Mouse (Mus musculus): ENCODE data around the gene Chchd6. TPM values are rescaled to one million over a fixed set of nuclear protein-coding genes. Genes with fewer than 3 reads are reported as not detected.

Chchd6 gene
- polyA plus RNA-seq, 1 experiment from 2014 or later, result 54.8 TPM

DNA sequence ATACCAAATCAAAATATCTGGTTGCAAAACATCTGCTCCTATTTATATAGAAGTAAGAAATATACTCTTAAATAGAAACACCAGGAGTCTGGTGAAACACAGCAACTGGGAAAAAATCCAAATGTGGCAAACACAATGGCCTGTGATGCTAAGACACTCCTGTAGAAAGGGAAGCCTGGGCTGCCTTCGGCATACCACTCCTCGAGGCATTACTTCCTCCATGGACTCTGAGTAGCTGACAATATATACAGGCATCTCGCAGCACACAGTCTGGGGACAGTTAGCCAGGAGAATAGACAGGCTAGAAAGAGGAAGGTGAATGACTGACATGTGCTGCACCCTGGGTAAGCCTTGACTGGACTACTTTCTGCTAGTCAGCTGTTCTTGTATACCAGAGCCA, 146.7 kb downstream of the Chchd6 start:
- H3K4me2 ChIP-seq, result no peak overlapping the region
- H3K36me3 ChIP-seq, result no peaks in the 10 kb centered on the region
- 67% methylated on average over 3 of the region's 3 CpGs for WGBS
- H3K27ac ChIP-seq, result no peak overlapping the region
- no peak overlapping the region for H3K4me3 ChIP-seq (replicated peaks)
- no peaks in the 10 kb centered on the region for H3K9me3 ChIP-seq
- H3K4me1 ChIP-seq (replicated peaks), result peaks cover 12% of the 10 kb centered on the region
- no peak overlapping the region for H3K9ac ChIP-seq (replicated peaks)
- ATAC-seq (ENCODE audit: insufficient number of reproducible peaks, insufficient read depth, low FRiP score, low TSS enrichment, low read depth), result 0 out of 2 replicates have a peak, but pooled peaks have one; percentile 40
- H3K27me3 ChIP-seq, result no peaks in the 10 kb centered on the region

DNA sequence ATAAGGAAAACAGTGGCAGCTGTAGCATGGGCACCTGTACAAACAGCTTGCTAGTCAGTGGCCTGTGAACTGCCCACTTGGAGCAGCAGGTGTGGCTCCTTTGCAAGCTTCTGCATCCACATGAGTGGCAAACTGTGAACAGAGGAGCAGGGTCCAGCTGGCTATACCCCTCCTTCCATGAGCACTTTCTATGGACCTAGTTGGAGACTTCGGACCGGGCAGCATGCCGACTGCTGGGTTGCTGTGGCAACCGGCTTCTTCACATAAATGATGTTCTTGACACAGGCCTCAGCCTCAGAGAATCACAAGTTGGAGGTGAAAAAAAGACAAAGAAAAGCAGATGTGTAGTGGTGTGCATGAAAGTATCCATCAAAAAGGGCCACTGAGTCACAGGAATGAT, 154.8 kb downstream of the Chchd6 start:
- H3K27me3 ChIP-seq, result no peaks in the 10 kb centered on the region
- H3K36me3 ChIP-seq, result no peaks in the 10 kb centered on the region
- no peak overlapping the region for H3K4me3 ChIP-seq (replicated peaks)
- H3K27ac ChIP-seq, result no peak overlapping the region
- H3K9me3 ChIP-seq, result no peaks in the 10 kb centered on the region
- WGBS, result 92% methylated on average over 4 of the region's 4 CpGs
- ATAC-seq (ENCODE audit: insufficient number of reproducible peaks, insufficient read depth, low FRiP score, low TSS enrichment, low read depth), result no peak
- no peak overlapping the region for H3K9ac ChIP-seq (replicated peaks)
- no peak overlapping the region for H3K4me2 ChIP-seq
- no peaks in the 10 kb centered on the region for H3K4me1 ChIP-seq (replicated peaks)

DNA sequence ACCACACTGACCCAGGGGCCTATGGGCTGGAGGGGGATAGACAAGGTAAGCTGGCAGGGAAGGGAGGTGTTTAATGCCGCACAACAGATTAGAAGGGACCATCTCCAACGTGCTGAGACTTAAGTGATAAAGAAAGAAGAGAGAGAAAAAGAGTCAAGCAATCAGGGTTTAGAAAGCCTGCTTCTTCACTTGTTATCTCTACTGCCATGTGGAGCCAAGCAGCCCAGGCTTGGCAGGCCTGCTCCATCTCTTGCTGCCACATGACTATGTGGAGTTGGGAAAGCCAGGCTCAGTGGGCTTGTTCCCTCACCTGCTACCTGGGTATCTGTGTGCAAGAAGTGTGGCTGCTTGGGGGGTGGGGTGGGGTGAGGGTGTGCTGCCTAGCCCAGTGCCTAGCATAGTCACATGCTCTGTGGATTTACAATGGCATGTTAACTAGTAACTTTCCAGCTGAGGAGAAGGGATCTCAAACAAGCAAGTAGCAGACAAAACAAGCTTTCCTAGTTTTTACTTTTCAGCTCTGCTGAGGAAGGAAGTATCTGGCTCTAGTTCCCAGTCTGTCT, 163.5 kb downstream of the Chchd6 start:
- Histone ChIP-seq H3K9me3 (no peaks in the 10 kb centered on the region), H3K9ac (replicated peaks) (no peak overlapping the region), H3K36me3 (no peaks in the 10 kb centered on the region), H3K4me2 (no peak overlapping the region), H3K27me3 (no peaks in the 10 kb centered on the region), H3K4me3 (replicated peaks) (no peak overlapping the region), H3K4me1 (replicated peaks) (no peaks in the 10 kb centered on the region), H3K27ac (no peak overlapping the region)
- no peak for ATAC-seq (ENCODE audit: insufficient number of reproducible peaks, insufficient read depth, low FRiP score, low TSS enrichment, low read depth)
- 84% methylated on average over 2 of the region's 2 CpGs for WGBS

DNA sequence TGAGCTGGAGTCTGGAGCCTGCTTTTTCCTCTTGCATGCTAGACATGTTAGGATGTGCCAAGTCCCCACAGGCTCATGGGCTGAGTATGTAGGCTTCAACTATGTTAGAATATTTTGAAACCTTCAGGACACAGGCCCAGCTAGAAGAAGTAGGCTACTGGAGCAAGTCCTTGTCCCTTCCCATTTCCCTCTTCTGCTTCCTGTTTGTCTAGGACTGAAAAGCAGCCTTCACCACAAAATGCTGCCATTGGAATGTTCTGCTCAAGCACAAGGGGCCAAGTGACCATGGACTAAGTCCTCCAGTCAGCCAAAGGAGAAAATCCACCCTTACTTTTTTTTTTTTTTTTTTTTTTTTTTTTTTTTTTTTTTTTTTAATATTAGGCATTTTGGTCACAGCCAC, 164.7 kb downstream of the Chchd6 start:
- no peaks in the 10 kb centered on the region for H3K27me3 ChIP-seq
- no peak overlapping the region for H3K27ac ChIP-seq
- no peaks in the 10 kb centered on the region for H3K9me3 ChIP-seq
- no peak overlapping the region for H3K9ac ChIP-seq (replicated peaks)
- H3K4me1 ChIP-seq (replicated peaks), result no peaks in the 10 kb centered on the region
- no peaks in the 10 kb centered on the region for H3K36me3 ChIP-seq
- no peak for ATAC-seq (ENCODE audit: insufficient number of reproducible peaks, insufficient read depth, low FRiP score, low TSS enrichment, low read depth)
- no peak overlapping the region for H3K4me2 ChIP-seq
- no peak overlapping the region for H3K4me3 ChIP-seq (replicated peaks)

DNA sequence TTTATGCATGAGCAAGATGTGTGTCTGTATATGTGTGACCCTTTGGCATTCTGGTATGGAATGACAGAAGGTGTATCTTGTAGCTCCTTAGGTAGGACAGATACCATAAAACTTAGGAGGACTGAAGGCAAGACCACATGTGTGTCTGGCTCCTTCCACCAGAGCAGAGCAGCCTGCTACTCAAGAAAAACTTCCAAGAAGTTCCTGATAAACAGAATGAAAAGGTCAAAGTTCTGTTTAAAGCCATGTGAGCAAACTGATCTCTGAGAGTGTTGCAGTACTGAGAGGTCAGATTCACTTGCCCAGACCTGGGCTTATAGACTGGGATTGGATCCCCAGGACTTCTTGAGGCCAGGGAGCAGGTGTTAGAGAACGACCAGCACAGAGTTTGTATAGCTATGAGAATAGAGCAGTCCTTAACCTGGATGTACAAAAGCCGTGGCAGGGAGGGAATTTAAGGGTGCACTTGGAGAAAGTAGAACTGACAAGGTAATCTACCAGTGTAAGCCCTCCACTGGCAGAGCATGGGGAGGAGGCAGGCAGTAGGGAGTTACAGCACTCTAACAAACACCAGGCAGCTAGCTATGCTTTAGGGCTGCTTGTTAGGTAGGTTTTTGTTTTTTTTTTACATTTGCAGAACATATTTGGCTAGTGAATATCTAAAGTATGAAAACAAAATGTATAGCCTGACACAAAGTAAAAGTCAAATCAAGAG, 166.6 kb downstream of the Chchd6 start:
- H3K36me3 ChIP-seq, result no peaks in the 10 kb centered on the region
- H3K9me3 ChIP-seq, result no peaks in the 10 kb centered on the region
- no peaks in the 10 kb centered on the region for H3K4me1 ChIP-seq (replicated peaks)
- no peak for ATAC-seq (ENCODE audit: insufficient number of reproducible peaks, insufficient read depth, low FRiP score, low TSS enrichment, low read depth)
- no peak overlapping the region for H3K9ac ChIP-seq (replicated peaks)
- 76% methylated on average over 2 of the region's 2 CpGs for WGBS
- H3K27me3 ChIP-seq, result no peaks in the 10 kb centered on the region
- H3K27ac ChIP-seq, result no peak overlapping the region
- no peak overlapping the region for H3K4me2 ChIP-seq
- H3K4me3 ChIP-seq (replicated peaks), result no peak overlapping the region

DNA sequence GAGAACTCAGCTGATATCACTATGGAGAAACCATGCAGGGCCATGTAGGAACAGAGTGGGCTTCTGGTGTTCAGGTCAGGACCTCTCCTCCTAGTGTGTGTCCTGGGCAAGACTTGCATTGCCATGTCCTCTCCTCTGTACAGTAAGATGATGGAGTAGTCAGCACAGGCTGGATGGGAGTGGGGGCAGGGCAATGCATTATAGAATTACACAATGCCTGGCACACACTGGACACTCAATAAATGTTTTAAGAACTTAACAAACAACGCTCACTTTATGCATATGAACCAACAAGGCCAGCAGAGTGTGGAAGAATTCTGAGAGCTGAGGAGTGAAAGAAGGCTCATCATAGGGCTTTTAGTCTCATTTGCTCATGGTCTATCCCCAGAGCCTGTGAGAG, 171.0 kb downstream of the Chchd6 start:
- Histone ChIP-seq H3K4me1 (replicated peaks) (no peaks in the 10 kb centered on the region), H3K4me3 (replicated peaks) (no peak overlapping the region), H3K9me3 (no peaks in the 10 kb centered on the region), H3K4me2 (no peak overlapping the region), H3K36me3 (no peaks in the 10 kb centered on the region), H3K9ac (replicated peaks) (no peak overlapping the region), H3K27me3 (no peaks in the 10 kb centered on the region), H3K27ac (no peak overlapping the region)
- no peak for ATAC-seq (ENCODE audit: insufficient number of reproducible peaks, insufficient read depth, low FRiP score, low TSS enrichment, low read depth)
- WGBS, result 93% methylated on average over 1 of the region's 1 CpGs

DNA sequence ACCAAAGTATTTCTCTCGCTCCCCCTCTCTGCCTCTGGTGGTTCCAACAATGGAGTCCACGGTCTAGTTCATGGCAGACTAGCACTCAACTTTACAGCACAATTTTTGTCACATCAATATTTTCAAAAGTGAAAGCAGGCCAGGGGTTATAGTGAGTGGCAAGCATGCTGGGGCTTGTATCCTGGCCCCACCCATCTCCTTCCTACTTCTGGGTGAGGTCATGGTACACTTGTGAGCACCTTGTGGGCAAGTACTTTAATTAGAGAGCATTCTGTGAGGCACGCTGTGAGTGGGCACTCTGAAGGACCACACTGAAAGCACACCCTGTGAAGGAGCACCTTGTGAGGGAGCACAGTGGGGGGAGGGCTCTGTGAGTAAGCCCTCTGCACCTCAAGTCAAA, 172.8 kb downstream of the Chchd6 start:
- no peak overlapping the region for H3K4me3 ChIP-seq (replicated peaks)
- ATAC-seq (ENCODE audit: insufficient number of reproducible peaks, insufficient read depth, low FRiP score, low TSS enrichment, low read depth), result no peak
- H3K4me2 ChIP-seq, result no peak overlapping the region
- H3K4me1 ChIP-seq (replicated peaks), result no peaks in the 10 kb centered on the region
- no peaks in the 10 kb centered on the region for H3K36me3 ChIP-seq
- no peak overlapping the region for H3K9ac ChIP-seq (replicated peaks)
- no peak overlapping the region for H3K27ac ChIP-seq
- H3K27me3 ChIP-seq, result no peaks in the 10 kb centered on the region
- 88% methylated on average over 3 of the region's 3 CpGs for WGBS
- H3K9me3 ChIP-seq, result no peaks in the 10 kb centered on the region

- Histone ChIP-seq H3K4me2 (no peak overlapping the region), H3K9me3 (no peaks in the 10 kb centered on the region), H3K27ac (no peak overlapping the region), H3K36me3 (no peaks in the 10 kb centered on the region), H3K9ac (replicated peaks) (no peak overlapping the region), H3K4me1 (replicated peaks) (no peaks in the 10 kb centered on the region), H3K4me3 (replicated peaks) (no peak overlapping the region), H3K27me3 (no peaks in the 10 kb centered on the region)
- ATAC-seq (ENCODE audit: insufficient number of reproducible peaks, insufficient read depth, low FRiP score, low TSS enrichment, low read depth), result no peak
- WGBS, result 87% methylated on average over 3 of the region's 3 CpGs
Observed at GRCm38 (mm10) chr6:89421922-89422321, 173.5 kb downstream of the Chchd6 start.

DNA sequence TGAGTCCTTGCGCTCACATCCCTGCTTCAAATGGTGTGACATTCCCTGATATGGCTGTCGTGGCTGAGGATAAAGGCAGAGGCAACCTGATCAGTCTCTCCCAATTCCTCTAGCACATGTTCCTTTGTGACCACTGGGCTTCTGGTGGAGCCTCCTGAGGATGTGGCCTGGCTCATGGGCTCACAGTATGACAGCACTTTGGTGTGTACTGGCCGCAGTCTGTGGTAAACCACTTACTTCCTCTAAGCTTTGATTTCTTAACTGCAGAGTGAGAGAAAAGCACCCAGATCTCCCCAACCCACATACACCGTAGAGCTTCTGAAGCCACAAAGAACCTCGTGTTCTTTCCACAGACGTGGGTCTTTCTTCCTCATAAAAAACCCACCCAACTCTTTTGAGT, 173.9 kb downstream of the Chchd6 start:
- no peak for ATAC-seq (ENCODE audit: insufficient number of reproducible peaks, insufficient read depth, low FRiP score, low TSS enrichment, low read depth)
- Histone ChIP-seq H3K9me3 (no peaks in the 10 kb centered on the region), H3K27ac (no peak overlapping the region), H3K36me3 (no peaks in the 10 kb centered on the region), H3K9ac (replicated peaks) (no peak overlapping the region), H3K4me1 (replicated peaks) (no peaks in the 10 kb centered on the region), H3K4me2 (no peak overlapping the region), H3K4me3 (replicated peaks) (no peak overlapping the region), H3K27me3 (no peaks in the 10 kb centered on the region)
- WGBS, result 82% methylated on average over 6 of the region's 6 CpGs

- no peaks in the 10 kb centered on the region for H3K9me3 ChIP-seq
- no peaks in the 10 kb centered on the region for H3K4me1 ChIP-seq (replicated peaks)
- H3K9ac ChIP-seq (replicated peaks), result no peak overlapping the region
- no peak overlapping the region for H3K27ac ChIP-seq
- no peaks in the 10 kb centered on the region for H3K36me3 ChIP-seq
- no peak for ATAC-seq (ENCODE audit: insufficient number of reproducible peaks, insufficient read depth, low FRiP score, low TSS enrichment, low read depth)
- 75% methylated on average over 2 of the region's 2 CpGs for WGBS
- H3K27me3 ChIP-seq, result no peaks in the 10 kb centered on the region
- H3K4me3 ChIP-seq (replicated peaks), result no peak overlapping the region
- no peak overlapping the region for H3K4me2 ChIP-seq
Observed at GRCm38 (mm10) chr6:89420756-89421155, 174.7 kb downstream of the Chchd6 start.

DNA sequence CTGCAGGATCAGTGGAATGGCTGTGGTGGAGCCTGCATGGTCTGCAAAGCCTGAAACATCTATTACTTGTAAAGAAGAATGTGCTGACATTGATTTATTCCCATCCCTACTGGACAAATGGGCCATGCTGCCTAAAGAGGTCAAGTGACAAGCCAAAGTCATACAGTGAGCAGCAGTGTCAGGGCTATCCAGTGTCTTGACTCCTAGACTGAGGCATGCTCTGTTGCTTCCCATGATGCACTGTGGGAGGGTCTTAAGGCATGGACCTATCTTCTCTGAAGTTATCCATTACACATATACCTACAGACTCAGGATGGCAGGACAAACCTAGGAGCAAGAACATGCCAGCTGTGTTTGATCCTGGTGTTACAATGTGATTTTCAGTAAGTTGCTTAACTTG, 175.3 kb downstream of the Chchd6 start:
- Histone ChIP-seq H3K9me3 (no peaks in the 10 kb centered on the region), H3K36me3 (no peaks in the 10 kb centered on the region), H3K4me3 (replicated peaks) (no peak overlapping the region), H3K4me2 (no peak overlapping the region), H3K9ac (replicated peaks) (no peak overlapping the region), H3K4me1 (replicated peaks) (no peaks in the 10 kb centered on the region), H3K27ac (no peak overlapping the region), H3K27me3 (no peaks in the 10 kb centered on the region)
- no peak for ATAC-seq (ENCODE audit: insufficient number of reproducible peaks, insufficient read depth, low FRiP score, low TSS enrichment, low read depth)
